Mouse (Mus musculus): ENCODE results near the gene Ece2. TPM values are rescaled to one million over a fixed set of nuclear protein-coding genes. Genes with fewer than 3 reads are reported as not detected.

The Ece2 gene
- total and polyA plus RNA-seq, 2 experiments from 2014 or later, result 0.26 to 1.5 TPM

DNA sequence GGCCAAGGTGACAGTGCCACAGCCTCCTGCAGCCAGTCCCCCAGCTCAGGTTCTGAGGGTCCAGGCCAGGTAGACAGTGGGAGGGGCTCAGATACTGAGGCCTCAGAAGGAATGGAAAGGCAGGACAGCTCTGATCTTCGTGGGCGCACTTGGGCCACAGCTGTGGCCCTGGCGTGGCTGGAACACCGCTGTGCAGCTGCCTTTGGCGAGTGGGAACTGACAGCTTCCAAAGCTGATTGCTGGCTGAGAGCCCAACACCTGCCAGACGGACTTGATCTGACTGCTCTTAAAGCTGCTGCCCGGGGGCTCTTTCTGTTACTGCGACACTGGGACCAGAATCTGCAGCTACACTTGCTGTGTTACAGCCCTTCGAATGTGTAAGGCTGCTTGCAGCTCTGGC is 24.9 kb upstream of the Ece2 start:
- H3K27ac ChIP-seq (ENCODE audit: low read depth), result no peak overlapping the region
- H3K9ac ChIP-seq (replicated peaks; ENCODE audit: low read depth, low read length), result no peak overlapping the region
- WGBS, result 56% methylated on average over 9 of the region's 9 CpGs
- TF ChIP-seq EP300 (IDR thresholded peaks at IDR 0.05; ENCODE audit: low read depth) (no peak), CTCF (IDR thresholded peaks at IDR 0.05; ENCODE audit: low read depth) (no peak)
- no peak for DNase-seq (ENCODE audit: low spot score)
- H3K36me3 ChIP-seq (replicated peaks; ENCODE audit: control insufficient read depth, insufficient read depth, low read length), result peaks cover 30% of the 10 kb centered on the region
- H3K4me2 ChIP-seq (ENCODE audit: low read depth, low read length), result no peak overlapping the region
- no peak overlapping the region for H3K4me3 ChIP-seq (ENCODE audit: low read depth, low read length)
- H3K9me3 ChIP-seq (replicated peaks; ENCODE audit: control insufficient read depth, low read length), result no peaks in the 10 kb centered on the region
- ATAC-seq (ENCODE audit: insufficient read depth, low read depth), result no peak
- H3K4me1 ChIP-seq (ENCODE audit: control insufficient read depth, insufficient read depth), result peaks cover under 1% of the 10 kb centered on the region
- H3K27me3 ChIP-seq (ENCODE audit: control insufficient read depth, insufficient read depth, low read length), result no peaks in the 10 kb centered on the region

DNA sequence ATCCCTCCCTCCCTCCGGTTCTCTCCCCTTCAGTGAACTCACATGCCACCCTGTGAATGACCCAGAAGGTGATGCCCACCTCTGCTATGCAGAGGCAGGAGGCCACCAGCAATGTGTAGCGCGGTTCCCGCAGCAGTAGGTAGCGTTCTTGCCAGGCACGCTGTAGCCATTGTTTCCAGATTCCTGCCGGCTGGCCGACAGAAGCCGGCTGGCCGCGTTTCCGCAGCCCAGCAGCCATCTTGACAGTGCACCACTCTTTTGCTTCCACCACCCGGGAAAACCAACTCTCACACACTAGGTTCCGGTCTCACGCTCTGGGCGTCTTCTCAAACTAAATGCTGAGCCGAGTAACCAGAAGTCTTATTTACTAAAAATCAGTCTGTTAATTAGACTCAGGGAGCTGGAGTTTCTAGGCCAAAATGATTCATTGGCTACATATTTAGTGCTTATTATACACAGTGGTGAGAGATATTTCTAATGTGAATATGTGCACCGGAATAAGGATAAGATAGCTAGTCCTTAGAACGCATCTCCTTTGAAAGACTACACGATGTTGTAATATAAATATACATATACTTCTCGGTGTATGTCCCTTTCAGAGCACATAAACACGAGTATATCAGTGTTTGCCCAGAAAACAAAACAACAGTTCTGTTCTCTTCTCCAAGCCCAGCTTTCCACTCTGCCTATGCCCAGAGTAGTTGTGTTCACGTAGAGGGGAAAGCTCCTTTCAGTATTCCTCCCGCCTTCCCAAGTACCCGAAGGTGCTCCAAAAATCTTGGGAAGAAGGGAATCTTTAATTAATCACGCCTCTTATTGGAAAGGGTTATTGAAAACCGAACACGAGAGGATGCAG is 18.9 kb upstream of the Ece2 start:
- ATAC-seq (ENCODE audit: insufficient read depth, low read depth) (peak; percentile 74), DNase-seq (ENCODE audit: low spot score) (peak; percentile 76)
- under 1% methylated on average over 28 of the region's 28 CpGs for WGBS
- Histone ChIP-seq H3K27me3 (ENCODE audit: control insufficient read depth, insufficient read depth, low read length) (no peaks in the 10 kb centered on the region), H3K4me1 (ENCODE audit: control insufficient read depth, insufficient read depth) (peaks cover 13% of the 10 kb centered on the region), H3K4me2 (ENCODE audit: low read depth, low read length) (peak overlapping the region; percentile 96), H3K9ac (replicated peaks; ENCODE audit: low read depth, low read length) (peak overlapping the region; percentile 82), H3K9me3 (replicated peaks; ENCODE audit: control insufficient read depth, low read length) (no peaks in the 10 kb centered on the region), H3K4me3 (ENCODE audit: low read depth, low read length) (peak overlapping the region; percentile 82), H3K27ac (ENCODE audit: low read depth) (peak overlapping the region; percentile 79), H3K36me3 (replicated peaks; ENCODE audit: control insufficient read depth, insufficient read depth, low read length) (peaks cover 21% of the 10 kb centered on the region)
- TF ChIP-seq CTCF (IDR thresholded peaks at IDR 0.05; ENCODE audit: low read depth), result no peak
- peak; percentile 39; the same call in 1 of the 2 replicates for TF ChIP-seq EP300 (IDR thresholded peaks at IDR 0.05; ENCODE audit: low read depth)

DNA sequence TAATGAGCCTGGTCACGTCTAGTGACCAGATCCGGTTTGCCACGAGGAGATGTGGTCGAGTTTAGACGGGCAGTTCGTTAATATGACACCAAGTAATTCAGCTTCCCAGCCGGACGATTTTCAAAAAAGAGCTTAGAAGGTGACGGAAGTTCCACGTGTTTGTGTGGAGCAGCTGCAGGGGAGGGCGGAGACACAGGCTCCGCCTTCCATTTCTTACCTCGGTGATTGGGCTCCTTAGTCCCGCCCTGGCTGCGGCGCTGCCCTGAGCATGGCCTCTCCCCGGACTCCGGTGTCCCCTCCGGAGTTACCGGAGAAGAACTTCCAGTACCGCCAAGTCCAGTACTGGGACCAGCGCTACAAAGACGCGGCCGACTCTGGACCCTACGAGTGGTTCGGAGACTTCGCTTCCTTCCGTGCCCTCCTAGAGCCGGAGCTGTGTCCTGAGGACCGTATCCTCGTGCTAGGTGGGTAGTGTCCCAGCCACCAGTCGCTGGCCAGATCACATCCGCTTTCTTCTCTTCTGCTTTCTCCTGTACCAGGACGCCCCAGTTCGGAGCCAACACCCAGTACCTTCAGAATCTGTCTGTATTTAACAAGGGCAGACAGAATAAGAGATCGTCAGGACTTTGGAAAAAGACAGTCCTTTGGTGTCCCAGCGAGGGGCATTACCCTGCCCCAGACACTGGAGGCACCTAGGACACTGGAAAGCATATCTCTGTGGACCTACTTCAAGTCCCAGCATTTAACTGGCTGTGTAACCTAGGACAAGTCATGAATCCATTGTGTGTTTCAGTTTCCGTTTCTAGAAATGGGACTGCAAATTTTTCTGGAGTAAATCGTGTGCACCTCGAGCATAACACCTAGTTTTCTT is 18.0 kb upstream of the Ece2 start, which contains the start of the genes Eef1akmt4, Gm49333 and Alg3:
Eef1akmt4 (plus strand) TSS at position 237 of the 871 bp plus-strand sequence.
Gm49333 (plus strand) TSS at position 254 of the 871 bp plus-strand sequence.
Alg3 (minus strand) TSS at position 379 of the 871 bp plus-strand sequence.
- DNase-seq (ENCODE audit: low spot score) (peak; percentile 95), ATAC-seq (ENCODE audit: insufficient read depth, low read depth) (peak; percentile 96)
- Histone ChIP-seq H3K27me3 (ENCODE audit: control insufficient read depth, insufficient read depth, low read length) (no peaks in the 10 kb centered on the region), H3K36me3 (replicated peaks; ENCODE audit: control insufficient read depth, insufficient read depth, low read length) (peaks cover 13% of the 10 kb centered on the region; the same call in 1 of the 2 replicates), H3K9ac (replicated peaks; ENCODE audit: low read depth, low read length) (peak within 1 kb of the TSS; percentile 82), H3K4me2 (ENCODE audit: low read depth, low read length) (peak within 1 kb of the TSS; percentile 96), H3K4me1 (ENCODE audit: control insufficient read depth, insufficient read depth) (peaks cover 13% of the 10 kb centered on the region), H3K9me3 (replicated peaks; ENCODE audit: control insufficient read depth, low read length) (no peaks in the 10 kb centered on the region), H3K27ac (ENCODE audit: low read depth) (peak within 1 kb of the TSS; percentile 79), H3K4me3 (ENCODE audit: low read depth, low read length) (peak within 1 kb of the TSS; percentile 82)
- TF ChIP-seq EP300 (IDR thresholded peaks at IDR 0.05; ENCODE audit: low read depth), result no peak
- TF ChIP-seq CTCF (IDR thresholded peaks at IDR 0.05; ENCODE audit: low read depth), result no peak
- 2% methylated on average over 41 of the region's 41 CpGs for WGBS

DNA sequence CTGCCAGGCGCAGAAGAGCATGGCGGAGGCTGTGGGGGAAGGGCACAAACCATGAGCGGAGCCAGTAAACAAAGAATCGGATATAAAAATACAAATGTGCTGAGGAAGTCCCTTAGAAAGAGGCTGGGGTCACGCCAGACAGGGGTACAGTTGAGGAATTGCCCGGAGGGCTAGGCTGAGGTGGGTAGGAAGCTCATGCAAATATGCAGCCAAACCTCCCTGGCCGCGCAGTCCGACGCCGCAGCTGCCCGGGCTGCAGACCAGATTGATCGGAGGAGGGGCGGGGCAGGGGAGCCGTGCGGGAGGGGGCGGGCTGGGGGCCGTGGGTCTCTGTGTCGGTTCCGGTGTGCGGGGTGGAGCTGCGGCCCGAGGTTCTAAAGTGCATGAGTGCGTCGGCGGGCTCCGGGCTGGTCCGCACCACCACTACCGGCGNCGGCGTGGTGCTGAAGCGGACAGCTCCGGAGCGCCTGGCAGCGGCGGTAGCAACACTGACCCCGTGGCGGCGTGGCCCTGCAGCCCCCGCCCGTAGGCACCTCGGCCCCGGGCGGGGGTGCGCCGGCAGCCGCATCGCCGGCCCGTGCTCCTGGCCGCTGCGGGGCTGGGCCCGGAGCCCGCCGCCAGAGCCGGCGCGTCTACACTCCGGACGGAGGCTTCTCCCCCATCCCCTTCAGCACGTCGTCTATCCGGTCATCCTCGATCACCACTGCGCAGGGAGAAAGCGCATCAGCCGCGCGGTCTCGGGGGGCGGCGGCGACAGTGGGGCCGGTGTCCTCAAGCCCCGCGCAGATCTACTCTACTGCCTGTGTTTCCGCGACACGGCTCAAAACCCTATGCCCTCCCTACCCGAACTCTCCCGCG is 9.9 kb upstream of the Ece2 start:
- no peaks in the 10 kb centered on the region for H3K9me3 ChIP-seq (replicated peaks; ENCODE audit: control insufficient read depth, low read length)
- no peaks in the 10 kb centered on the region for H3K36me3 ChIP-seq (replicated peaks; ENCODE audit: control insufficient read depth, insufficient read depth, low read length)
- WGBS, result 2% methylated on average over 76 of the region's 83 CpGs
- no peak for TF ChIP-seq EP300 (IDR thresholded peaks at IDR 0.05; ENCODE audit: low read depth)
- no peak overlapping the region for H3K9ac ChIP-seq (replicated peaks; ENCODE audit: low read depth, low read length)
- H3K4me2 ChIP-seq (ENCODE audit: low read depth, low read length), result peak overlapping the region; percentile 94
- ATAC-seq (ENCODE audit: insufficient read depth, low read depth) (peak; percentile 78), DNase-seq (ENCODE audit: low spot score) (peak; percentile 35)
- H3K27me3 ChIP-seq (ENCODE audit: control insufficient read depth, insufficient read depth, low read length), result peaks cover 53% of the 10 kb centered on the region
- peak overlapping the region; percentile 72 for H3K4me3 ChIP-seq (ENCODE audit: low read depth, low read length)
- H3K4me1 ChIP-seq (ENCODE audit: control insufficient read depth, insufficient read depth), result peaks cover 24% of the 10 kb centered on the region; the same call in 1 of the 2 replicates
- no peak overlapping the region for H3K27ac ChIP-seq (ENCODE audit: low read depth)

DNA sequence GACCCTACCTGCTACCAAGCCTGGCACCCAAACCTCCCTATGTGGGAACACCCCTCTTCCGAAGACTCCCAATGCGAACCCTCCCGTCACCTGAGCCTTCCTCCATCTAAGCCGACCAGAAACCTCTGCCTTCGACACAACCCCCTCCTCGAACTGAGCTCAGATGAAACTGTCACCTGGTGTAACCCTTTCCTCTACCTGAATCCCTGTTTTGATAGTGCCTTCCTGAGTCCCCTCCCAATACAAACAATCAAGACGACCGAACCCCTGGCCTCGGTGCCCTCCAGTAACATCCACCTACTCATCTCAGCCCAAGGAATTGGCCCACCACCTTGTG is 9.3 kb upstream of the Ece2 start:
- Histone ChIP-seq H3K27ac (ENCODE audit: low read depth) (no peak overlapping the region), H3K36me3 (replicated peaks; ENCODE audit: control insufficient read depth, insufficient read depth, low read length) (no peaks in the 10 kb centered on the region), H3K4me1 (ENCODE audit: control insufficient read depth, insufficient read depth) (peaks cover 24% of the 10 kb centered on the region; the same call in 1 of the 2 replicates), H3K27me3 (ENCODE audit: control insufficient read depth, insufficient read depth, low read length) (peaks cover 53% of the 10 kb centered on the region), H3K4me2 (ENCODE audit: low read depth, low read length) (peak overlapping the region; percentile 94), H3K9me3 (replicated peaks; ENCODE audit: control insufficient read depth, low read length) (no peaks in the 10 kb centered on the region), H3K4me3 (ENCODE audit: low read depth, low read length) (peak overlapping the region; percentile 72), H3K9ac (replicated peaks; ENCODE audit: low read depth, low read length) (no peak overlapping the region)
- 2% methylated on average over 9 of the region's 9 CpGs for WGBS
- DNase-seq (ENCODE audit: low spot score) (no peak), ATAC-seq (ENCODE audit: insufficient read depth, low read depth) (no peak)
- TF ChIP-seq EP300 (IDR thresholded peaks at IDR 0.05; ENCODE audit: low read depth) (no peak), CTCF (IDR thresholded peaks at IDR 0.05; ENCODE audit: low read depth) (no peak)
